In the genomic region with DNA sequence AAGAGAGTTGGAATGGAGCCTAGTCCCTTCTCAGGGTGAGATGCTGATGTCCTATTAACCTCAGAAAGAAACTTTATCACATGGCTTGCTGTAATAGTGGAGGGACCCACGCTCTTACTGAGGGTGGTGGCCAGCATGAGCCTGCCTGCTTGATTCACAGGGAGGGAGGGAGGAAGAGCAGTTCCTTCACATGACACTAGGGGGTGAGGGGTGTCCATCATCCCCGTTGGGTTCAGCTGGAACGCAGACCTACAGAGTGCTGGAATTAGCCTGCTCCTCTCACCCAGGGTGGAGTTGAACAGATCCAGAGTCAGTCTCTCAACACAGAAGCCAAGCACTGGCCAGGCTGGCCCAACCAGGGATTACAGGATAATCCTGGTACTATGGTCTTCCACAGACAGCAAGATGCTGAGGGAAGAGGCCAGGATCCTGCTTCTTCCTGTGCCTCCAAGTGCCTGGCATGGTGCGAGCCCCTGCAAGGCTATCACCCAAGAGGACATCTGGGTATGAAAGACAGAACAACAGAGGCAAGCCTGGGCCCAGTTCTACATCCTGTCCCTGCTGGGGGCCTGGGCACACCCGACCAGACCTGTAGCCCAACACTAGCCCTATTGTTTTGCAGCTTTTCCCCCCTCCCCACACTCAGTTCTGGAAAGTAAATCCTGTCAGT, we compare ENCODE assay signal across 15 mouse cellular contexts.
DNase-seq lines count a peak whose midpoint lies in the region; ATAC-seq and TF ChIP-seq lines count a peak whose summit lies in the region.
"Had no signal": no experiment of that assay in that cellular context is flagged by ENCODE, and none has a peak within 500 bp of the region (broad histone marks: within the 10 kb centered on the region; RNA-seq: fewer than 3 reads in every experiment).

No protein-coding gene starts in this region.

- WGBS in hindbrain, embryonic 10.5 days: 46% methylated on average over 5 of the region's 5 CpGs
- 48% methylated on average over 5 of the region's 5 CpGs for WGBS in hindbrain, embryonic 14.5 days
- WGBS in lung, postnatal 0 days: 40% methylated on average over 5 of the region's 5 CpGs
- 49% methylated on average over 5 of the region's 5 CpGs for WGBS in midbrain, postnatal 0 days

- ATAC-seq in hindbrain, embryonic 14.5 days (ENCODE audit: low FRiP score): no peak
- ATAC-seq in lung, postnatal 0 days: no peak
- ATAC-seq in midbrain, postnatal 0 days (ENCODE audit: low FRiP score): no peak
- ATAC-seq: hindbrain, embryonic 16.5 days had no signal

- H3K4me1 ChIP-seq in hindbrain, embryonic 10.5 days (replicated peaks): peaks cover 28% of the 10 kb centered on the region
- H3K4me1 ChIP-seq in hindbrain, embryonic 14.5 days (replicated peaks; ENCODE audit: control insufficient read depth, insufficient read depth, low read length): no peaks in the 10 kb centered on the region
- H3K4me1 ChIP-seq in lung, postnatal 0 days (ENCODE audit: insufficient read depth, low read depth, low read length): no peaks in the 10 kb centered on the region
- H3K4me1 ChIP-seq in midbrain, postnatal 0 days (ENCODE audit: insufficient read depth, low read length): no peaks in the 10 kb centered on the region
- H3K4me1 ChIP-seq: liver, embryonic 13.5 days had no signal

- H3K27ac ChIP-seq in hindbrain, embryonic 10.5 days: no peak overlapping the region
- no peak overlapping the region for H3K27ac ChIP-seq in hindbrain, embryonic 14.5 days
- no peak overlapping the region for H3K27ac ChIP-seq in lung, postnatal 0 days (ENCODE audit: low read length)
- no peak overlapping the region for H3K27ac ChIP-seq in midbrain, postnatal 0 days (ENCODE audit: low read depth, low read length)
- H3K27ac ChIP-seq: liver, embryonic 13.5 days had no signal

- H3K9ac ChIP-seq in hindbrain, embryonic 14.5 days: no peak overlapping the region
- no peak overlapping the region for H3K9ac ChIP-seq in lung, postnatal 0 days (replicated peaks; ENCODE audit: low read depth)
- H3K9ac ChIP-seq in midbrain, postnatal 0 days (replicated peaks; ENCODE audit: low read length, poor library complexity, severe bottlenecking): no peak overlapping the region
- H3K9ac ChIP-seq: liver, embryonic 13.5 days had no signal

- H3K4me2 ChIP-seq in hindbrain, embryonic 14.5 days (replicated peaks): no peak overlapping the region
- H3K4me2 ChIP-seq in lung, postnatal 0 days (replicated peaks; ENCODE audit: low read depth, low read length): no peak overlapping the region
- H3K4me2 ChIP-seq in midbrain, postnatal 0 days (ENCODE audit: low read depth, low read length, poor library complexity, severe bottlenecking): no peak overlapping the region
- H3K4me2 ChIP-seq: liver, embryonic 13.5 days had no signal

- DNase-seq in hindbrain, embryonic 10.5 days (ENCODE audit: low spot score): peak; percentile 37
- no peak for DNase-seq in hindbrain, embryonic 14.5 days (ENCODE audit: low spot score)
- no peak for DNase-seq in lung, postnatal 0 days (ENCODE audit: low spot score)
- DNase-seq in lung, adult 18-20 months: no peak
- DNase-seq in ZHBTc4 (ENCODE audit: low read depth, low spot score): peak; percentile 48
- DNase-seq in midbrain, postnatal 0 days (ENCODE audit: low spot score): no peak
- no peak for DNase-seq in right cerebral cortex, postnatal 14 days
- no peak for DNase-seq in thymus, postnatal 36 days
- DNase-seq: adrenal gland, postnatal 14 days; cerebellum, adult 2 months; gastrocnemius, postnatal 14 days; liver, embryonic 13.5 days had no signal

- H3K27me3 ChIP-seq in hindbrain, embryonic 10.5 days (ENCODE audit: insufficient read depth, poor library complexity, severe bottlenecking): peaks cover 72% of the 10 kb centered on the region
- peaks cover 44% of the 10 kb centered on the region for H3K27me3 ChIP-seq in hindbrain, embryonic 14.5 days (ENCODE audit: control insufficient read depth, insufficient read depth, low read length)
- H3K27me3 ChIP-seq in lung, postnatal 0 days (replicated peaks; ENCODE audit: insufficient read depth, low read length): peaks cover 3% of the 10 kb centered on the region; the same call in 1 of the 2 replicates
- H3K27me3 ChIP-seq in midbrain, postnatal 0 days (ENCODE audit: insufficient read depth, low read length): peaks cover 19% of the 10 kb centered on the region

- H3K9me3 ChIP-seq in hindbrain, embryonic 10.5 days: peaks cover 7% of the 10 kb centered on the region
- H3K9me3 ChIP-seq in hindbrain, embryonic 14.5 days (ENCODE audit: control insufficient read depth, low read length): 0 out of 2 replicates have a peak, but pooled peaks cover 3% of the 10 kb centered on the region
- H3K9me3 ChIP-seq in lung, postnatal 0 days (ENCODE audit: low read length): no peaks in the 10 kb centered on the region
- H3K9me3 ChIP-seq in midbrain, postnatal 0 days (ENCODE audit: low read length): peaks cover 3% of the 10 kb centered on the region; the same call in 1 of the 2 replicates

- peak; percentile 60 for TF ChIP-seq CTCF in lung, postnatal 0 days (IDR thresholded peaks at IDR 0.05)
- TF ChIP-seq CTCF in midbrain, postnatal 0 days (IDR thresholded peaks at IDR 0.05): peak; percentile 52

- H3K36me3 ChIP-seq in hindbrain, embryonic 10.5 days: no peaks in the 10 kb centered on the region
- no peaks in the 10 kb centered on the region for H3K36me3 ChIP-seq in hindbrain, embryonic 14.5 days (replicated peaks; ENCODE audit: control insufficient read depth, insufficient read depth)
- no peaks in the 10 kb centered on the region for H3K36me3 ChIP-seq in lung, postnatal 0 days (ENCODE audit: insufficient read depth, low read length)
- H3K36me3 ChIP-seq in midbrain, postnatal 0 days (ENCODE audit: insufficient read depth, low read length): no peaks in the 10 kb centered on the region
- H3K36me3 ChIP-seq: G1E; liver, embryonic 13.5 days had no signal

- TF ChIP-seq EP300 in lung, postnatal 0 days (IDR thresholded peaks at IDR 0.05): no peak

- H3K4me3 ChIP-seq in hindbrain, embryonic 10.5 days: no peak overlapping the region
- H3K4me3 ChIP-seq in hindbrain, embryonic 14.5 days (replicated peaks; ENCODE audit: low read length): no peak overlapping the region
- no peak overlapping the region for H3K4me3 ChIP-seq in lung, postnatal 0 days (ENCODE audit: low read depth, low read length)
- no peak overlapping the region for H3K4me3 ChIP-seq in midbrain, postnatal 0 days (ENCODE audit: low read depth, low read length)
- H3K4me3 ChIP-seq: liver, embryonic 13.5 days; myocyte had no signal

Comparison
In these comparisons a context has a peak if more than half of its experiments do, and no peak if none do; other contexts are left out.
1. DNase-seq: peak in hindbrain, embryonic 10.5 days (single experiment) and ZHBTc4 (single experiment); none in hindbrain, embryonic 14.5 days (single experiment), lung, postnatal 0 days (single experiment), lung, adult 18-20 months (0 of 2), midbrain, postnatal 0 days (single experiment), right cerebral cortex, postnatal 14 days (single experiment) and thymus, postnatal 36 days (0 of 2).